Mouse (Mus musculus): ENCODE measurements at regions not wholly inside any gene's neighbourhood (a gene's known extent, or its start where the extent isn't known, plus 50 kb on each side); places are given as distances from the start of the nearest gene placed in this dataset.

- H3K9me3 ChIP-seq: no peaks in the 10 kb centered on the region
- H3K27me3 ChIP-seq: no peaks in the 10 kb centered on the region
- no peak overlapping the region for H3K4me2 ChIP-seq
- no peak for ATAC-seq (ENCODE audit: insufficient number of reproducible peaks, insufficient read depth, low FRiP score, low TSS enrichment, low read depth)
- no peaks in the 10 kb centered on the region for H3K36me3 ChIP-seq
- H3K4me1 ChIP-seq: no peaks in the 10 kb centered on the region
- H3K4me3 ChIP-seq: no peak overlapping the region
- 69% methylated on average over 5 of the region's 5 CpGs for whole genome bisulfite sequencing
- no peak overlapping the region for H3K27ac ChIP-seq
- no peak overlapping the region for H3K9ac ChIP-seq
Observed at GRCm38 (mm10) chr19:54932579-54932978, 194.5 kb downstream of the Gpam start.

GRCm38 (mm10) chr19:54925888-54926287 lies 201.2 kb downstream of the Gpam start:
- no peak for ATAC-seq (ENCODE audit: insufficient number of reproducible peaks, insufficient read depth, low FRiP score, low TSS enrichment, low read depth)

GRCm38 (mm10) chr19:54919597-54919996 lies 207.4 kb downstream of the Gpam start:
- H3K4me3 ChIP-seq: no peak overlapping the region
- WGBS: 74% methylated on average over 6 of the region's 6 CpGs
- H3K36me3 ChIP-seq: no peaks in the 10 kb centered on the region
- no peaks in the 10 kb centered on the region for H3K9me3 ChIP-seq
- no peaks in the 10 kb centered on the region for H3K4me1 ChIP-seq
- H3K9ac ChIP-seq: no peak overlapping the region
- ATAC-seq (ENCODE audit: insufficient number of reproducible peaks, insufficient read depth, low FRiP score, low TSS enrichment, low read depth): no peak
- H3K27me3 ChIP-seq: no peaks in the 10 kb centered on the region
- no peak overlapping the region for H3K27ac ChIP-seq
- no peak overlapping the region for H3K4me2 ChIP-seq

More at GRCm38 (mm10) chr19:54925888-54926287, 201.2 kb downstream of the Gpam start:
- Histone ChIP-seq H3K36me3 (no peaks in the 10 kb centered on the region), H3K9me3 (no peaks in the 10 kb centered on the region), H3K4me2 (no peak overlapping the region), H3K27me3 (no peaks in the 10 kb centered on the region), H3K4me1 (no peaks in the 10 kb centered on the region), H3K27ac (no peak overlapping the region), H3K9ac (no peak overlapping the region), H3K4me3 (no peak overlapping the region)
- 70% methylated on average over 4 of the region's 4 CpGs for WGBS

GRCm38 (mm10) chr19:54893622-54894021 lies 233.4 kb downstream of the Gpam start:
- Histone ChIP-seq H3K27me3 (no peaks in the 10 kb centered on the region), H3K4me1 (no peaks in the 10 kb centered on the region), H3K4me3 (no peak overlapping the region), H3K9ac (no peak overlapping the region), H3K27ac (no peak overlapping the region), H3K9me3 (no peaks in the 10 kb centered on the region), H3K36me3 (no peaks in the 10 kb centered on the region), H3K4me2 (no peak overlapping the region)
- no peak for ATAC-seq (ENCODE audit: insufficient number of reproducible peaks, insufficient read depth, low FRiP score, low TSS enrichment, low read depth)
- WGBS: 83% methylated on average over 5 of the region's 5 CpGs

- no peak overlapping the region for H3K27ac ChIP-seq
- no peaks in the 10 kb centered on the region; the same call in 1 of the 2 replicates for H3K27me3 ChIP-seq
- H3K9ac ChIP-seq: no peak overlapping the region
- H3K4me1 ChIP-seq: no peaks in the 10 kb centered on the region
- no peak overlapping the region for H3K4me3 ChIP-seq
- H3K4me2 ChIP-seq: no peak overlapping the region
- no peaks in the 10 kb centered on the region for H3K36me3 ChIP-seq
- no peak for ATAC-seq (ENCODE audit: insufficient number of reproducible peaks, insufficient read depth, low FRiP score, low TSS enrichment, low read depth)
- H3K9me3 ChIP-seq: no peaks in the 10 kb centered on the region
- 82% methylated on average over 4 of the region's 4 CpGs for WGBS
Observed at GRCm38 (mm10) chr19:54867078-54867477, 260.0 kb downstream of the Gpam start.

GRCm38 (mm10) chr19:54855190-54855589 lies 271.8 kb downstream of the Gpam start:
- no peak for ATAC-seq (ENCODE audit: insufficient number of reproducible peaks, insufficient read depth, low FRiP score, low TSS enrichment, low read depth)
- Histone ChIP-seq H3K9ac (no peak overlapping the region), H3K27me3 (no peaks in the 10 kb centered on the region), H3K36me3 (no peaks in the 10 kb centered on the region), H3K4me3 (no peak overlapping the region), H3K27ac (no peak overlapping the region), H3K9me3 (no peaks in the 10 kb centered on the region), H3K4me2 (no peak overlapping the region), H3K4me1 (no peaks in the 10 kb centered on the region)
- whole genome bisulfite sequencing: 79% methylated on average over 2 of the region's 2 CpGs

- Histone ChIP-seq H3K4me1 (no peaks in the 10 kb centered on the region), H3K4me3 (no peak overlapping the region), H3K27ac (no peak overlapping the region), H3K36me3 (no peaks in the 10 kb centered on the region), H3K4me2 (no peak overlapping the region), H3K27me3 (no peaks in the 10 kb centered on the region), H3K9ac (no peak overlapping the region), H3K9me3 (no peaks in the 10 kb centered on the region)
- ATAC-seq (ENCODE audit: insufficient number of reproducible peaks, insufficient read depth, low FRiP score, low TSS enrichment, low read depth): no peak
- WGBS: 84% methylated on average over 3 of the region's 3 CpGs
Observed at GRCm38 (mm10) chr19:54838231-54838630, 288.8 kb downstream of the Gpam start.

GRCm38 (mm10) chr19:54836451-54836850 lies 290.6 kb downstream of the Gpam start:
- H3K4me3 ChIP-seq: no peak overlapping the region
- no peak overlapping the region for H3K9ac ChIP-seq
- H3K4me2 ChIP-seq: no peak overlapping the region
- no peaks in the 10 kb centered on the region for H3K36me3 ChIP-seq
- no peak overlapping the region for H3K27ac ChIP-seq
- ATAC-seq (ENCODE audit: insufficient number of reproducible peaks, insufficient read depth, low FRiP score, low TSS enrichment, low read depth): no peak
- no peaks in the 10 kb centered on the region for H3K4me1 ChIP-seq
- H3K9me3 ChIP-seq: no peaks in the 10 kb centered on the region
- H3K27me3 ChIP-seq: no peaks in the 10 kb centered on the region
- 94% methylated on average over 2 of the region's 2 CpGs for WGBS

- H3K27me3 ChIP-seq: no peaks in the 10 kb centered on the region
- no peak overlapping the region for H3K27ac ChIP-seq
Observed at GRCm38 (mm10) chr19:54822161-54822560, 304.9 kb downstream of the Gpam start.

GRCm38 (mm10) chr19:54820587-54820986 lies 306.5 kb downstream of the Gpam start:
- Histone ChIP-seq H3K36me3 (no peaks in the 10 kb centered on the region), H3K9ac (no peak overlapping the region), H3K9me3 (no peaks in the 10 kb centered on the region), H3K27ac (no peak overlapping the region), H3K4me3 (no peak overlapping the region), H3K4me2 (no peak overlapping the region), H3K4me1 (no peaks in the 10 kb centered on the region), H3K27me3 (no peaks in the 10 kb centered on the region)
- 77% methylated on average over 4 of the region's 4 CpGs for WGBS
- no peak for ATAC-seq (ENCODE audit: insufficient number of reproducible peaks, insufficient read depth, low FRiP score, low TSS enrichment, low read depth)

More at GRCm38 (mm10) chr19:54822161-54822560, 304.9 kb downstream of the Gpam start:
- no peak for ATAC-seq (ENCODE audit: insufficient number of reproducible peaks, insufficient read depth, low FRiP score, low TSS enrichment, low read depth)
- Histone ChIP-seq H3K4me3 (no peak overlapping the region), H3K4me2 (no peak overlapping the region), H3K36me3 (no peaks in the 10 kb centered on the region), H3K9ac (no peak overlapping the region), H3K9me3 (no peaks in the 10 kb centered on the region), H3K4me1 (no peaks in the 10 kb centered on the region)
- 86% methylated on average over 5 of the region's 5 CpGs for WGBS

GRCm38 (mm10) chr19:54801123-54801742 lies 325.8 kb downstream of the Gpam start:
- Histone ChIP-seq H3K4me3 (no peak overlapping the region), H3K36me3 (no peaks in the 10 kb centered on the region), H3K27ac (no peak overlapping the region), H3K27me3 (no peaks in the 10 kb centered on the region; the same call in 1 of the 2 replicates), H3K9me3 (no peaks in the 10 kb centered on the region), H3K4me1 (no peaks in the 10 kb centered on the region), H3K9ac (no peak overlapping the region), H3K4me2 (no peak overlapping the region)
- ATAC-seq (ENCODE audit: insufficient number of reproducible peaks, insufficient read depth, low FRiP score, low TSS enrichment, low read depth): no peak
- 82% methylated on average over 8 of the region's 8 CpGs for WGBS

- Histone ChIP-seq H3K9ac (no peak overlapping the region), H3K4me3 (no peak overlapping the region), H3K27me3 (no peaks in the 10 kb centered on the region), H3K36me3 (no peaks in the 10 kb centered on the region), H3K9me3 (no peaks in the 10 kb centered on the region), H3K4me1 (no peaks in the 10 kb centered on the region), H3K4me2 (no peak overlapping the region), H3K27ac (no peak overlapping the region)
- no peak for ATAC-seq (ENCODE audit: insufficient number of reproducible peaks, insufficient read depth, low FRiP score, low TSS enrichment, low read depth)
- 79% methylated on average over 3 of the region's 3 CpGs for WGBS
Observed at GRCm38 (mm10) chr19:54787171-54787570, 339.9 kb downstream of the Gpam start.
